Mouse (Mus musculus) layer of hippocampus, adult 2 months (tissue): ENCODE measurements around the gene Trpm5. TPM values are rescaled to one million over a fixed set of nuclear protein-coding genes. Genes with fewer than 3 reads are reported as not detected.
A peak's percentile ranks its signal among the peaks of the same experiment; 100 is the strongest.

Experiments
- DNase-seq, 2 experiments: peaks; one replicate each; pipeline ENCODE4 v3.0.0; 2022; ENCODE audit warnings: low spot score in 2 of 2
- H3K27ac ChIP-seq: fragments of 200-600 bp; 2 replicates; pipeline ENCODE4 v1.8.1; 2022
- H3K4me3 ChIP-seq: fragments of 200-600 bp; 2 replicates; pipeline ENCODE4 v1.8.1; 2022; ENCODE audit warnings: mild to moderate bottlenecking
- CTCF ChIP-seq: fragments of 200-600 bp; conservative IDR thresholded peaks from 2 replicates; pipeline ENCODE4 v1.8.1; 2022; ENCODE audit warnings: antibody characterized with exemption, mild to moderate bottlenecking, moderate library complexity
- total RNA-seq, 2 experiments: library from RNA; stranded (reverse); gene quantifications; 2 replicates each; pipeline ENCODE4 v1.2.3; 2021

Trpm5 gene
- total RNA-seq, 2 experiments from 2014 or later, result not detected

GRCm38 (mm10) chr7:143065692-143066091 lies 28.8 kb downstream of the Trpm5 start:
- no peak overlapping the region for H3K4me3 ChIP-seq
- DNase-seq, result no peak
- TF ChIP-seq CTCF, result no peak

GRCm38 (mm10) chr7:143064226-143064625 lies 30.2 kb downstream of the Trpm5 start:
- peak overlapping the region; percentile 74 for H3K27ac ChIP-seq
- H3K4me3 ChIP-seq, result no peak overlapping the region
- TF ChIP-seq CTCF, result no peak
- DNase-seq, result peak; percentile 46 to 77

More at GRCm38 (mm10) chr7:143065692-143066091, 28.8 kb downstream of the Trpm5 start:
- no peak overlapping the region for H3K27ac ChIP-seq

- H3K27ac ChIP-seq, result peak overlapping the region; percentile 74
- no peak for TF ChIP-seq CTCF
- H3K4me3 ChIP-seq, result no peak overlapping the region
- DNase-seq, result no peak
These were observed 31.7 kb downstream of the Trpm5 start for GRCm38 (mm10) chr7:143062704-143063103.

GRCm38 (mm10) chr7:143059202-143059870 lies 35.1 kb downstream of the Trpm5 start:
- peak in 1 of 2 experiments; percentile 27 for DNase-seq
- TF ChIP-seq CTCF, result no peak
- H3K4me3 ChIP-seq, result no peak overlapping the region
- peak overlapping the region; percentile 67 for H3K27ac ChIP-seq

- H3K4me3 ChIP-seq, result no peak overlapping the region
- no peak for DNase-seq
- no peak for TF ChIP-seq CTCF
- H3K27ac ChIP-seq, result peak overlapping the region; percentile 67
These were observed 36.2 kb downstream of the Trpm5 start for GRCm38 (mm10) chr7:143058221-143058697.

- peak overlapping the region; percentile 67 for H3K27ac ChIP-seq
These were observed 36.7 kb downstream of the Trpm5 start for GRCm38 (mm10) chr7:143057667-143058220.

GRCm38 (mm10) chr7:143057023-143057422 lies 37.4 kb downstream of the Trpm5 start:
- no peak for DNase-seq
- H3K27ac ChIP-seq, result peak overlapping the region; percentile 67
- no peak for TF ChIP-seq CTCF

More at GRCm38 (mm10) chr7:143057667-143058220, 36.7 kb downstream of the Trpm5 start:
- no peak overlapping the region; the same call in 1 of the 2 replicates for H3K4me3 ChIP-seq
- no peak for TF ChIP-seq CTCF
- no peak for DNase-seq

DNA sequence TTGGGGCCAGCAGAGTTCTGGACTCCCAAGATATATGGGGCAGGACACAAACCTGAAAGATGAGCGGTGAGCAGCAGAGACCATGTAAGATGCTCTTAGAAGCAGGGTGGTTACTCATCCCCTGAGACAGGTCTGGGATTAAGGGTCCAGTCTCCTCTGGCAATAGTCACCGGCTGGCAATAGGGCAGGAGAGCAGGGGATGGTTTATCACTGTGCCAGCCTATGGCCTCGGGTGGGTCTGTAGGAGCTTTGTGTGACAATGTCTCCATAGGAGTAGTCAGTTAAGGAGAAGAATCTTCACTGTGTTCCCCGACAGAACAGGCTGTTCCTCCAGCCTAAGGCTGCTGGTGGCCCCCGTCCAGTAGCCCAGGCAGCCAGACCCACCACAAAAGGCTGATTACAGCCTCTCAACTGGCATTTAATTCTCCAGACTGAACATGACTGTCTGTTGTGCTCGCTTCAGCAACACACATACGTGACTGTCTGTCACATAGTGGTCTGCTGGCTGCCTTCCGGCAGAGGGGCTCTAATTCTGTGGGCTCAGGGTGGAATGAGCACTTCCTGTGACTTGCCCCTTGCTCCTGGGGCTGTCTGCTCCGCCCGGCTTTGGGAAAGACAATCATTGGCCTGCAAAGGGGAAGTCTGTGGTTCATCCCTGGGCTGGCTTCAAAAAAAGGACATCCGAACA lies 38.8 kb downstream of the Trpm5 start:
- DNase-seq, result no peak
- peak overlapping the region; percentile 99 for H3K27ac ChIP-seq
- no peak for TF ChIP-seq CTCF
- H3K4me3 ChIP-seq, result peak overlapping the region; percentile 100

More at GRCm38 (mm10) chr7:143057023-143057422, 37.4 kb downstream of the Trpm5 start:
- H3K4me3 ChIP-seq, result 0 out of 2 replicates have a peak overlapping the region, but pooled peaks have one; percentile 9

DNA sequence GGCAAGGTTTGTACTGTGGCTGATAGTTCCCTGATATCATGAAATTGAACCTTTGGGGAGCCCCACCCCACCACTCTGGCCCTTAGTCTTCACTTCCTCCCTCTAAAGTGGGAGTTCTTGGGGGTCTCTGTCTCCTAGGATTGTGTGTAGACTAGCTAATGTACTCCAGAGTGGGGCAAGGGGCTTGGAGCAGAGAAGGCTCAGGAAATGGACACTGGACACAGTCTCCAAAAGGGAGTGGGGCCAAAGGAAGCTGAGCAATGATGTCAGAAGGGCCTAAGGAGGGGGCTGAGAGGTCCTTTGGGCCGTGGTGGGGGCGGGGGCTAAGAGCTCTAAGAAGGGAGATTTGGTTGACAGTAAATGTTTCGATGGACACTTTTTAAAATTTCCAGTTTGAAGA lies 39.4 kb downstream of the Trpm5 start:
- no peak for TF ChIP-seq CTCF
- H3K27ac ChIP-seq, result peak overlapping the region; percentile 99
- peak overlapping the region; percentile 100 for H3K4me3 ChIP-seq
- DNase-seq, result no peak

GRCm38 (mm10) chr7:143054612-143054965 lies 39.9 kb downstream of the Trpm5 start:
- TF ChIP-seq CTCF, result no peak
- DNase-seq, result no peak
- peak overlapping the region; percentile 100 for H3K4me3 ChIP-seq
- H3K27ac ChIP-seq, result peak overlapping the region; percentile 99

GRCm38 (mm10) chr7:143053961-143054611 lies 40.4 kb downstream of the Trpm5 start:
- H3K4me3 ChIP-seq, result peak overlapping the region; percentile 100
- H3K27ac ChIP-seq, result peak overlapping the region; percentile 99
- no peak for TF ChIP-seq CTCF
- DNase-seq, result no peak

DNA sequence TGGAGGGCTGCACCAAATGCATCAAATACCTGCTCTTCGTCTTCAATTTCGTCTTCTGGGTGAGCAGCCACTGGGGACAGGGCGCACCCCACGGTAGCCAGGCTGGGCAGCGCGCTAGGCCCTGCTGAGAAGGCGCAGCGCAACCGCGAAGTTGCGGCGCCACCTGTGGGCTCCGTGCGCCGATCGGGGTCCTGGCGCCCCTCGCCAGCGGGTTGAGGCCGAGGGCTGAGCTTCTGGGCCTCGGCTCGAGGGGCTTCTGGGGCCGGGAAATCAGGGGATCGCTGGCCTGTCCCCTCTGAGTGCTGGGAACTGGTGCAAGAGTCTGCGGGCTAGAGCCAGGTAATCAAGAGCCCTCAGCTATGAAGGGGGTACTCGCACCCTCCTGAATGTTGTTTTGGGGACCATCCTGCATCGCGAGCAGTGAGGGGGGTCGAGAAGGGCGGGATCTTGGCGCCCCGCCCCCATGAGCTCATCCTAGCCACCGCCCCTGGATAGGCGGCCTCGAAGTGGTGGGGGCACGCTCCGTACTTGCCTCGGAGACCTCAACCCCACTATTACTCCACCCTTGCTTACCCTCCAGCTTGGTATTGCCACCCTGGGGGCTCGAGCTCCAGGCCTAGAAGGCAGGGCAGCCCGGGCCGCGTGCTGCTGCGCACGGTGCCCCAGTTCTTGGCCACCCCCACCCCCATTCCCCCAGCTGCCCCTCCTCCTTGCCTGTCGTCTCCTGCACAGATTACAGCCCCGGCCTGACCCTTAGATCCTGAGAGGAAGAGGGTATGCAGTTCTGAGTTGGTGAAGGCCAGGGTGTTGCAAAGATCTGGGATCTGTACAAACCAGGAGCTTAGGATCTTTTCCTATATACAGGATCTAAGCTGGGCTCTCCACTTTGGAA lies 41.2 kb downstream of the Trpm5 start:
- peak overlapping the region; percentile 99 for H3K27ac ChIP-seq
- peak overlapping the region; percentile 100 for H3K4me3 ChIP-seq
- peak; percentile 53 for TF ChIP-seq CTCF
- peak; percentile 48 to 66 for DNase-seq
